Mouse (Mus musculus): ENCODE measurements around the gene Ric8a. TPM values are rescaled to one million over a fixed set of nuclear protein-coding genes. Genes with fewer than 3 reads are reported as not detected.

The Ric8a gene
- total RNA-seq, 2 experiments from 2014 or later = 36.2 to 45.0 TPM

Other genes starting within 250 kb of the Ric8a start
- not detected in 2 replicates for gene Olfr61, start 228.0 kb upstream of the Ric8a start, total RNA-seq (2014; fragmentation: Nextera tagmentation)
- gene Olfr61, start 228.0 kb upstream of the Ric8a start, total RNA-seq (2017) = not detected in 2 replicates
- not detected in 2 replicates for gene Olfr53, start 210.5 kb upstream of the Ric8a start, total RNA-seq (2014; fragmentation: Nextera tagmentation)
- not detected in 2 replicates for gene Olfr53, start 210.5 kb upstream of the Ric8a start, total RNA-seq (2017)
- gene Olfr539, start 197.0 kb upstream of the Ric8a start, total RNA-seq (2014; fragmentation: Nextera tagmentation) = not detected in 2 replicates
- not detected in 2 replicates for gene Olfr539, start 197.0 kb upstream of the Ric8a start, total RNA-seq (2017)
- not detected in 2 replicates for gene Olfr45, start 175.0 kb upstream of the Ric8a start, total RNA-seq (2014; fragmentation: Nextera tagmentation)
- not detected in 2 replicates for gene Olfr45, start 175.0 kb upstream of the Ric8a start, total RNA-seq (2017)
- gene Olfr541, start 159.7 kb upstream of the Ric8a start, total RNA-seq (2014; fragmentation: Nextera tagmentation) = not detected in 2 replicates
- not detected in 2 replicates for gene Olfr541, start 159.7 kb upstream of the Ric8a start, total RNA-seq (2017)
- gene Cyp2e1, start 93.2 kb upstream of the Ric8a start, total RNA-seq (2014; fragmentation: Nextera tagmentation) = not detected in 2 replicates
- gene Cyp2e1, start 93.2 kb upstream of the Ric8a start, total RNA-seq (2017) = not detected in 2 replicates
- 0.56 and 3.1 TPM in 2 replicates for gene Syce1, start 69.1 kb upstream of the Ric8a start, total RNA-seq (2014; fragmentation: Nextera tagmentation)
- not detected in 2 replicates for gene Syce1, start 69.1 kb upstream of the Ric8a start, total RNA-seq (2017)
- gene Zfp941, start 34.8 kb upstream of the Ric8a start, total RNA-seq (2014; fragmentation: Nextera tagmentation) = 0.58 and 1.4 TPM in 2 replicates
- gene Zfp941, start 34.8 kb upstream of the Ric8a start, total RNA-seq (2017) = 1.1 and 1.7 TPM in 2 replicates
- gene Urah, start 21.9 kb upstream of the Ric8a start, total RNA-seq (2014; fragmentation: Nextera tagmentation) = not detected in 2 replicates
- not detected in 2 replicates for gene Urah, start 21.9 kb upstream of the Ric8a start, total RNA-seq (2017)
- gene Scgb1c1, start 11.4 kb upstream of the Ric8a start, total RNA-seq (2014; fragmentation: Nextera tagmentation) = not detected in 2 replicates
- not detected in 2 replicates for gene Scgb1c1, start 11.4 kb upstream of the Ric8a start, total RNA-seq (2017)
- not detected in 2 replicates for gene Odf3, start 9.2 kb upstream of the Ric8a start, total RNA-seq (2014; fragmentation: Nextera tagmentation)
- gene Odf3, start 9.2 kb upstream of the Ric8a start, total RNA-seq (2017) = not detected in 2 replicates
- not detected in 2 replicates for gene Gm45785, start 626 bp upstream of the Ric8a start, total RNA-seq (2014; fragmentation: Nextera tagmentation)
- gene Gm45785, start 626 bp upstream of the Ric8a start, total RNA-seq (2017) = not detected in 2 replicates
- 15.2 and 21.9 TPM in 2 replicates for gene Bet1l, start 620 bp downstream of the Ric8a start, total RNA-seq (2014; fragmentation: Nextera tagmentation)
- gene Bet1l, start 620 bp downstream of the Ric8a start, total RNA-seq (2017) = 20.9 and 21.9 TPM in 2 replicates
- 111 and 117 TPM in 2 replicates for gene Psmd13, start 25.0 kb downstream of the Ric8a start, total RNA-seq (2014; fragmentation: Nextera tagmentation)
- 229 and 237 TPM in 2 replicates for gene Psmd13, start 25.0 kb downstream of the Ric8a start, total RNA-seq (2017)
- 66.7 and 71.3 TPM in 2 replicates for gene Sirt3, start 25.4 kb downstream of the Ric8a start, total RNA-seq (2014; fragmentation: Nextera tagmentation)
- 28.7 and 32.7 TPM in 2 replicates for gene Sirt3, start 25.4 kb downstream of the Ric8a start, total RNA-seq (2017)
- not detected in 2 replicates for gene Cox8b, start 43.5 kb downstream of the Ric8a start, total RNA-seq (2014; fragmentation: Nextera tagmentation)
- not detected in 2 replicates for gene Cox8b, start 43.5 kb downstream of the Ric8a start, total RNA-seq (2017)
- not detected in 2 replicates for gene Nlrp6, start 63.9 kb downstream of the Ric8a start, total RNA-seq (2014; fragmentation: Nextera tagmentation)
- gene Nlrp6, start 63.9 kb downstream of the Ric8a start, total RNA-seq (2017) = not detected in 2 replicates
- 6.6 and 11.5 TPM in 2 replicates for gene Pgghg, start 84.4 kb downstream of the Ric8a start, total RNA-seq (2014; fragmentation: Nextera tagmentation)
- 6.9 and 7.8 TPM in 2 replicates for gene Pgghg, start 84.4 kb downstream of the Ric8a start, total RNA-seq (2017)
- gene Ifitm5, start 93.3 kb downstream of the Ric8a start, total RNA-seq (2014; fragmentation: Nextera tagmentation) = 1.7 TPM in 1 of 2 replicates, not detected in the other
- not detected in 2 replicates for gene Ifitm5, start 93.3 kb downstream of the Ric8a start, total RNA-seq (2017)
- gene Gm45717, start 99.0 kb downstream of the Ric8a start, total RNA-seq (2014; fragmentation: Nextera tagmentation) = not detected in 2 replicates
- gene Gm45717, start 99.0 kb downstream of the Ric8a start, total RNA-seq (2017) = not detected in 2 replicates
- 555 and 581 TPM in 2 replicates for gene Ifitm2, start 99.0 kb downstream of the Ric8a start, total RNA-seq (2014; fragmentation: Nextera tagmentation)
- gene Ifitm2, start 99.0 kb downstream of the Ric8a start, total RNA-seq (2017) = 354 and 388 TPM in 2 replicates
- gene Ifitm1, start 110.3 kb downstream of the Ric8a start, total RNA-seq (2014; fragmentation: Nextera tagmentation) = 79.9 and 149 TPM in 2 replicates
- 18.5 and 25.3 TPM in 2 replicates for gene Ifitm1, start 110.3 kb downstream of the Ric8a start, total RNA-seq (2017)
- gene Ifitm3, start 153.8 kb downstream of the Ric8a start, total RNA-seq (2014; fragmentation: Nextera tagmentation) = 146 and 224 TPM in 2 replicates
- gene Ifitm3, start 153.8 kb downstream of the Ric8a start, total RNA-seq (2017) = 55.6 and 69.2 TPM in 2 replicates
- 17.9 and 48.1 TPM in 2 replicates for gene Ifitm6, start 161.0 kb downstream of the Ric8a start, total RNA-seq (2014; fragmentation: Nextera tagmentation)
- gene Ifitm6, start 161.0 kb downstream of the Ric8a start, total RNA-seq (2017) = 22.5 and 42.5 TPM in 2 replicates
- gene Gm17387, start 172.2 kb downstream of the Ric8a start, total RNA-seq (2014; fragmentation: Nextera tagmentation) = not detected in 2 replicates
- gene Gm17387, start 172.2 kb downstream of the Ric8a start, total RNA-seq (2017) = not detected in 2 replicates
- 0.60 and 3.6 TPM in 2 replicates for gene B4galnt4, start 204.1 kb downstream of the Ric8a start, total RNA-seq (2014; fragmentation: Nextera tagmentation)
- gene B4galnt4, start 204.1 kb downstream of the Ric8a start, total RNA-seq (2017) = 0.26 TPM in 1 of 2 replicates, not detected in the other
- 1.4 and 2.2 TPM in 2 replicates for gene Pkp3, start 221.3 kb downstream of the Ric8a start, total RNA-seq (2014; fragmentation: Nextera tagmentation)
- 0.52 and 2.7 TPM in 2 replicates for gene Pkp3, start 221.3 kb downstream of the Ric8a start, total RNA-seq (2017)
- 16.9 and 30.9 TPM in 2 replicates for gene Sigirr, start 243.6 kb downstream of the Ric8a start, total RNA-seq (2014; fragmentation: Nextera tagmentation)
- gene Sigirr, start 243.6 kb downstream of the Ric8a start, total RNA-seq (2017) = 16.6 and 20.2 TPM in 2 replicates

All from granulocyte monocyte progenitor cell, adult 5-6 weeks (primary cell).